Mouse (Mus musculus) layer of hippocampus, postnatal 36 days (tissue): ENCODE measurements at regions not wholly inside any gene's neighbourhood (a gene's known extent, or its start where the extent isn't known, plus 50 kb on each side); places are given as distances from the start of the nearest gene placed in this dataset.

ENCODE experiments used
- DNase-seq, 2 experiments: peaks; one replicate each; pipeline ENCODE4 v3.0.0; 2022

DNA sequence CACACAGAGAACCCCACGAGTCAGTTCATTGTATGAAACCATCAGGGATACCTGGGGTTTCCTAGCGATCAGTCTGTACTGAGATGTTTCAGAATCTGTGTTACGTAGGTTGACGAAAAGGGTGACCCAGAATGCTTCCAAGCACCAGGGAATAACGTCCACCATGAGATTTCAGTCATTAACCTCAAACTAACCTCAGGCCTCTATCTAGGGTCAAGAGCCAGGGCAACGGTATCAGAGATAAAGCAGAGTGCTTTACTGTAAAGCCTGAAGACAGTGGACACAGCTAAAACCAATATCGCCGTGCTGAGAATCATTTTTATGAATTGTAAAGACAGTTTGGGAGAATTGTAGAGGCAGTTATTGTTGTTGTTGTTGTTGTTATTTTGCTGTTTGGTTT lies 52.9 kb upstream of the Errfi1 start:
- DNase-seq, result no peak

DNA sequence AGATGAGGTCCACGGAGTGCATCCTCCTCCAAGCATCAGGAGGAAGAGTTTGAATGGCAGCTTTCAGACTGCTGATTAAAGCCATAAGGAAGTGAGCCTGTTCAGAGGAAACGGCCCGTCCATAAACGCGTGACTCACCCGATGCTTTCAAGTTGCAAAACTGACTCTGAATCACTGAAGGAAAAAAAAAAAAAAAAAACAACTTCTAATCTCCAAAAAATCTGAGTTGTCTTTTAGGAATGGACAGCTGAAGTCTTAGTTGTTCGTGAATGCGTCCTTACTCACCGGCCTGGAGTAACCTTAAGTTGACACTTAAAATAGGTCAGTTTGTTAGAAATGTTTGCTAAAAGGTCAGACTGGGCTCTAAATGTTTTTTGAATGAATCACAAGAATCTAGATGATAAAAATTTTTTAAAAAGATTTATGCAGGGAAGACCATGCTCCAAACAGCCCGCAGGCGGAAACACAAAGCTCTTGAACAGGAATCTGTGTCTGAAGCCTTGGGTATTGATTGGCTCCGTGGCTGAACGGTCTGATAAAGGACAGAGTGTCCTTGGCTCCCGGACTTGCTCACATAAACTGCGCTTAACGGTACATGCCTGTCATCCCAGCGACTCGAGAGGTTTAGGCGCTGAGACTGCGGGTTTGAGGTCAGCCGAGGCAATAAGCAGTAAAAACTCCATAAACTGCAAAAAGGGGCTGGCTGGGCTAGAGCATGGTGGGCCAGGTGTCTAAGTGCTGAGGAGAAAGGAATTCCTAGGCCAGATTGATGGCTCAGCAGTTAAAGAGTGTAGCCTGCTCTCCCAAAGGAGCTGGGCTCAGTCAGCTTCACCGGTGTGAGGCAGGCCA lies 53.9 kb upstream of the Errfi1 start:
- no peak for DNase-seq

DNA sequence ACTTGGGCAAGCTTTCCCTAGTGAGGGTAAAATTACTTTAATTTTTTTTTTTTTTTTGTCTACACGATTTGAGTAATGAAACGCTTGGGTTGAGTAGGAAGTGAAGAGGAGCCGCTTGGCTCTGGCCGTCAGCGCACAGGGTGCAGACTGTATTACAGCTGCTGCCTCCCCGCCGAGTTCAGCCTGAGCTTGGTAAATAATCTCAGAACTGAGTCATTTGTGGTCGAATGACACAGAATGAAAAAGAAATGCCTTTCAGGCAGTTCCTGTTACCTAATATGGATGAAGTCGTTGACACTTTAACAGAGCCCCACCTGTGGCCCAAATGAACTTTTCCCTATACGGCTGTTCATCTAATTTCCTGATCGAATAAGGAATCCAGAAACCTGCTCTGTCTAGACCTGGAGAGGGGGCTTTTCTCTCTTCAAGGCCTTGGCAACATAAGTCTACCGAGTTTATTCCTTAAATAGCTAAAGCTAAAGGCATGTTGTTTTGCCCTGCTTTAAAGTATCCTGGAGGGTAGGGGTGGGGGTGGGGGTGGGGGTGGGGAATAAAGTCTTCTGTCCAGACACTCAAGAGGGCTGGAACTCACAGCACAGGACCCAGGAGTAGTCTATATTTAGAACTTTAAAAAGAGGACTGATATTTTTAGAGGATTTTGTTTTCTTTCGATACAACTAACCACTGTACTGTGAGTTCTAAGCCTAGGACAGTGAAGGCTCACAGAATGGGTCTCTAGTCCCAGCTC lies 54.8 kb upstream of the Errfi1 start:
- peak in 1 of 2 experiments; percentile 36 for DNase-seq

DNA sequence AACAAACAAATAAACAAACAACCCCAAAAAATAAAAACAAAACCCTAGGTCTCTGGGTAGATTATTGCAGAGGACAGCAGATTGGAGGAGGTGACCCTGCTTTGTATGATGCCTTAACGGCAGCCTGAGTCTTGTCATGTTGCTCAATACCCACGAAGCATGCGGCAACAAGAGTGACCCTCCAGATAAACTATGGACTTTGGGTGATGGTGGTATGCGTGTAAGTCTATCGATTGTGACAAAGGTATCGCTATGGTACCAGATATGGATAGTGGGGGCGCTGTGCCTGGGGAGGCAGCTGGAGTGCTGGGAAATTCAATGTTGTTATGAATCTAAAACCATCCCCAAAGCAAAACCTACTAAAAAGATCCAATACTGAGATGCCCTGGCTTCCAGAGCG lies 55.4 kb upstream of the Errfi1 start:
- no peak for DNase-seq

DNA sequence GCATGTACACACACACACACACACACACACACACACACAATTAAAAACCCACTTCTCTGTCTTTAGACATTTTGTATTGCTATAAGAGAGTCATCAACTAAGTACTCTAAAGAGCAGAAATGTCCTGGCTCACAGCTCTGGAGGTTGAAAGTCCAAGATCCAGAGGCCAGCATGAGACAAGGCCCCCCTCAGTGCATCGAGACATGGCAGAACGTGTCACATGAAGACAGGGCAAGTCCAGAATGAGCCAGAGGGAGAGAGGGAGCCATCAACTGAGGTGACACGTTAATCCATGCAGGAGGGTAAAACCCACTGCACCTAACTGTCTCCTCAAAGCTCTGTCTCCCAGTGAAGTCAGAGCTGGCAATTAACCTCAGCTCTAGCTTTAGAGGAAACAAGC lies 56.7 kb upstream of the Errfi1 start:
- DNase-seq, result no peak

DNA sequence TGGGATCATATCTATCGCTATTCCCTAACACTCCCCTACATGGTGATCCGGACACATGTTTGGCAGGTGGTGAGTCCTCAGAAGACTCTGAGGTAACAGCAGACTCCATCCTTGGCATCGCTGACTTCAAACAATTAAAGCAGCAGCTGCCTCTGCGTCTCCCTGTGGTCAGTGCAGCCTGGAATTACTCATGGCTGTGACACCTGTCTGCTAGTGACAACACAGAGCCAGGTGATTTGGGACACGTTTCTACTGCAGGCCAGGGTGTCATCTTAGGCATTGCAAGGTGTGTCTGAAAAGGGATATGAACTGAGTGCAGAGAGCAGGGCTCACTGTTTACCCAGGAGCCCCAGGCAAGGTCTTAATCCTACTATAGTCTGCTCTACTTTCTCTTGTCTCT lies 58.8 kb upstream of the Errfi1 start:
- no peak for DNase-seq

DNA sequence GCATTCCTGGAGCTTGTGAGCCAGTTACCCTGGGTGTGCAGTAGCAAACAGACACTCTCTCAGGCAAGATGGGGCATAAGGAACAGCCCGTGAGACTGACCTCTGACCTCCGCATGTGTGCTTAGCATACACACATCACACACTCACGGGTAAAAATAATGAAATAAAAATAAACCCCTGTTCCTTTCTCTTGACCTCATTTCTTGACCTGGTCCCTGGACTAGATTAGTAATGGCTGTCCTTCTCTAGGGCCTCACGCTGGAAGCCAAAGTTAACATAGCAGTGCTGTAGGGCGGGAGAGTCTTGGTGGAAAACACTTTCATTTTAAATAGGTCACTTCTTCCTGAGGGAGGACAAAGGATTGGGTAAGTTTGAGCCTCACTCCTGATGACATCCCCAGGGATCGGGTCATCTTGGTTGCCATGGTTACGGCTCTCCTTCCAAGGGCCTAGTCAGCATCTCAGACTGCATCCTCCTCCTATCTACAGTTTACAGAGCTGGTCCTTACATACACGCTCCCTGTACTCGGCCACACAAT lies 59.4 kb upstream of the Errfi1 start:
- DNase-seq, result no peak

DNA sequence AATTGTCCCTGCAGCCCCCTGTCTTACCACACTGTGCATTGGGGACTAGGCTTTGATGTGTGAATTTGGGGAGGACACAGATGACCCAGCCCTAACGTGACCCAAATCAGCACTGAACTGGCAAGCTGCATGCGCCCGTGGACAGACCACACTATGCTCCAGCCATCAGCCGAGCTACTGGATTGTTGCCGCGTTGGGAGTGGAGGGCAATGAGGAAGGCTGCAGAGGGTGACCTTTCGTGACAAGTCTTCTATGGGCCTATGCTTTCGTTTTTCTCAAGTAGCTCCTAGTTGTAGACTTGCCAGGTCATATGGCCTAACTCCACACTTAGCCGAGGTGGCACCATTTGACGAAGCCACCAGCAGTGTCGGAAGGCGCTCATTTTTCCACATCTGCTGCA lies 60.6 kb upstream of the Errfi1 start:
- DNase-seq, result no peak

DNA sequence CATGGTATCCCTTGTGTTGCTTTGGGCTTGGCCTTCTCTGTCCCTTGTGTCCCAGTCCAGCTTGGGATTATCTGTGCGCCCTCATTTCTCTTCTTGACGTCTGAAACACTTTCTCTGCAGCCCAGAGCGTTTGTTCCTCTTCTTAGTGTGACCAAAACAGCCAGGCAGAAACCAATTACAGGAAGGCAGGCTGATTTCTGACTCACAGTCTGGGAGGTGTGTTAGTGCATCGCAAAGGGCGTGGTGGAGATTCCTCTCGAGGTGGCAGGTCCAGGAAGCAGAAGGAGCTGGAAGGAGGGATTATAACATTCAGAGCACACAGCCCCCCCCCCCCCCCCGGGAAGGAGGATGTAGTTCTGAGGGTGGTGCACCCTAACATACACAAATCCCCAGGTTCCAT lies 64.6 kb upstream of the Errfi1 start:
- no peak for DNase-seq

DNA sequence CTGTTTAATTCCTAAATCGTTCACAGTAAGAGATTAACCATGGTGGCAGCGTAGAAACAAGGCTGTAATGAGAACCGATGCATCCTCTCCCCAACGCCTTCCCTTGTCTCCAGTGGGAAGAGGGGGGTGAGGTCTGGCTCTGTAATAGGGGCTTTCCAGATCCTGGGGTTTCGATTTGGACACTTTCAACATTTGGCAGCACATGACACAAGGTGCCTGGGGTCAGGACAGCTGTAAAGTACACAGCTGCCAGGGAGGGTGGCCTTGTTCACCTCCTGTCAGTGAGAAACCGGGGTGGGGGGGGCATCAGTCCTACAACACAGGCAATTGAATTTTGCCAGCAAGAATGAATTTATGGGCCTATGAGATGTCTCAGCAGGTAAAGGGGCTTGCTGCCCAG lies 66.6 kb upstream of the Errfi1 start:
- DNase-seq, result no peak

DNA sequence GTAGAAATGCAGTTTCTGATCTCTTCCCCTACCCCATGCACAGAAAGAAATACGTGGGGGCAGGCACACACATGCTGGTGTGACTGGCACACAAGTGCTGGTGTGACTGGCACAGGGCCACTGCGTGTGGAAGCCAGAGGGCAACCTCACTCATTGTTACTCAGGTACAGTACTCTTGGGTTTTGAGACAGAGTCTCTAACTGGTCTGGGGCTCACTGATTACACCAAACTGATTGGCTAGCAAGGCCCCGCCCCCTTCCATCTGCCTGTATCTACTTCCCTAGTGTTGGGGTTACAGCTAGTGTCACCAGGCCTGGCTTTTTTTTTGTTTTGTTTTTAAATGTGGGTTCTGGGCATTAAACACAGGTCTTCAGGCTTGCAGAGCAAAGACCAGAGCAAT lies 67.1 kb upstream of the Errfi1 start:
- DNase-seq, result no peak

DNA sequence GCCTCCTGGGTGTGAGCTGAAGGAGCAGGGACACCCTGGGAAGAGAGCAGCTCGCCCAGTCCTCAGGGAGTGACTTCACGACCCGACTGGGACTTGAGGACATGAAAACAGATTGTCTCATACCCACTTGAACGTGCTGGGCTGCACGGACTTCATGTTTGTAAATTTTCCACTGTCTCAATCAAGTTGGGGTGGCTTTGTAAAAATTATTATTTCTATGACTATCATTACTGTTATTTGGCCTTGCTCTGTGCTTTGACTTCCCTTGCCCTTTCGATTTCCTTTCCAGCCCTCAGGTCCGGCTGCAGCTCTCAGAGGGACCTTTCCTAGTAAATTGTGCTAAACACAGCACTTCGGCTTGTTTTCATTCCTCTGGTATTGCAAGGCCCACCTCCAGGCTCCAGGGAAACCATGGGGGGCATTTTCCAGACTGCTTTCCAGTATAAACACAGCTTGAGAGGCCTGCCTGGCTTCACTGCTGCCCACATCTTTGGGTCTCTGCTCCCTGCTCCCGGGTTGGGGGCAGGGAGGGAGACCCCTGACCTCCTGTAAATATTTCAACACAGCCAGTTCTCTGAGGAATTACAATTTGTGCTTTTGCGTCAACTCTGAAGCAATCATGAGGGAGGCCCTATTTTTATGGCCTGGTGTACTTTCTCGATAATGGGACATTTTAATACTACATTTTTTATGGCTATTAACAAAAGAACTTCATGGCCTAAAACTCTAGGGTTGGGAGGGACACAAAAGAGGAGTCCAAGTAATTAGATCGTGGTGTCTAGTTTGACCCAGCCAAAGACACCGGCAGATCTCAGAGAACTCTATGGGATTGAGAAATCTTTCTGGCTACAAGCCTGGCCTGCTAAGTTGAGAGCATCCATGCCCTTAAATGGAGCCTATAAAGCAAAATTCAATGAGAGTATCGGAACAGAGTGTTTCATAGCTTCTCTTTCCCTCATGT lies 68.9 kb upstream of the Errfi1 start:
- DNase-seq, result no peak

DNA sequence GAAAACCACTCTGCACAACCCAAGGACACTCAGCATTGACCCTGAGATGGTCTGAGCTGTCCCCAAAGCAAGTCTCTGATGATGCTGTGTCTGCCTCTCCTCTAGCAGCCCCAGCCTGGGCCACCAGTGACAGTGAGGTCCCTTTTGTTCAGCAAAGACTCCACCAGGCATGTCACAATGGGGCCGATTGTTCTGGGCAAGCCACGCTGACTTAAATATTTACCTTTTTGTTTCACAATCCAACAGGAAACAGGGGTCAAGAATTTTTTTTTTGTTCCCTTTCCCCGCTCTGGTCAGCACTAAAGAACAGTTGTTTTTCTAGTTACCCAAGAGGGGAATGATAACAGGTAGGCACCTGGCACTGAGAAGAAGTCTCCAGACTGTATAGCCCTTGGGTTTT lies 72.4 kb upstream of the Errfi1 start:
- DNase-seq, result no peak

DNA sequence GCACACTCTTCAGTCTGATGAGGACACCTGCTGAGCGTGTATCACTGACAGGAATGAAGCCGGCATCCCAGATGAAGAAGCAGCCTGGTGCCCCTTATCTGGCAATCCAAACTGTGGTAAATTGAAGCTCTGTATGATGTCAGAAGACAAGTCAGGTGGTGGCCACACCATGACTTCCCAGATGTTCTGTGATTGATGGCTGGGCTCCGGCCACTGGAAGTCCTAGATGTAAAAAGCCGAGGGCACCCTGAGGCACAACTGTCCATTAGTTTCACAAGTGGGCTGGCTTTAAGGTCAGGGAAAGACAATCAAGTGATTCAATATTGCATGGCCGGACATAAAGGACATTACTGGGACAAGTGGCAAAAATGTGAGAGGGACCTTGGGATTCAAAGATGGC lies 74.4 kb upstream of the Errfi1 start:
- no peak for DNase-seq

DNA sequence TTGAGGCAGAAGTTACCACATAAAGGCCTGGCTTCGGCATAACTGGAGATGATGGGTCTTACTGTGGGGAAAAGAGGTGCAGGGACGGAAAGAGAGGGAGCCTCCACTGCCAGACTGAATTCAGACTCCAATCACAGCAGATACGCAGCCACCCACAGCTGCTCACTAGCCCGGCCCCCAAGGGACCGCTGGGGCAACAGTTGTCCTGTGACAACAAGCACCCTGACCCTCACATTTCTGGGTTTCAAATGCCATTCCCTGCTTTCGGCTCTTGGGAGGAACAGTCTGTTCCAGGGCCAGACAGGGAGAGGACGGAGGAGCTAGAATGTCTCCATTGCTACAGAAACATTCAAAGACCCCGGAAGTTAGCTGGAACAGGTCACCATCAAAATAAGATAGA lies 75.0 kb upstream of the Errfi1 start:
- DNase-seq, result no peak

DNA sequence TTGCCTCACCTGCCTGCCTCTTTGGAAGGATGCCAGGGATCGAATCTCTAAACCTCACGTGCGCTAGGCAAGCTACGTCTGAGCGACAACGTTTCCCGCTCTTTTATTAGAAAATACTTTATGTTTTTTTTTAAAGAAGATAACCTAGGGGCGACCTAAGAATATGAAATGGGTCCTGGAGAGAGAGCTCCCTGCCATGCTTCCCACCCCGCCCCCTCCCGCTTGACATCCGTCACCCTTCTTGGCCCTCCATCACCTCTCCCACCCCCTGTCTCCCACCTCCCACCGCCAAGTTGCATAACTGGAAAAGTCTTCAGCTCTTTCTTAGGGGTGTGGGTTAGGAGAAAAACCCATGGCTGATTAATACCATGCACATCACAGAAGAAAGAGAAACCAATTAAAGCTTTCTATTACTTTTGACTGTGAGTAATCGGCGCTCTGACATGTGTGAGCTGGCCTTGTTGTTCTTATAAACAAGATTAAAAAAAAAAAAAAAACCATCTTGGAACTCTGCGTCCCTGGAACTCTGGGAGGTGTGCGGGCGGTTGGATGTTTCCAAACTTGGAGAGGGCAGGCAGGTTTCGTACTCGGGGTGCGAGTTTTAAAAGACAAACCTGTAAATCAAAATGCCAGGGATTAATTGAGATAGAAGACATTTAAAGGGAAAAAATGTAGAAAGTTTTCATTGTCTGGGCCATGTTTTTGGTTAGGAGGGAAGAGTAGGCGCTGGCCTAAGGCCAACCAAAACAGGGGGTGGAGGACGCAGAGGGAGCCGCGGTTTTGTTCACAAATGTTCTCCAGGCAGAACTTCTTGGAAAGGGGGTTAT lies 77.8 kb upstream of the Errfi1 start:
- DNase-seq, result peak in 1 of 2 experiments; percentile 34

DNA sequence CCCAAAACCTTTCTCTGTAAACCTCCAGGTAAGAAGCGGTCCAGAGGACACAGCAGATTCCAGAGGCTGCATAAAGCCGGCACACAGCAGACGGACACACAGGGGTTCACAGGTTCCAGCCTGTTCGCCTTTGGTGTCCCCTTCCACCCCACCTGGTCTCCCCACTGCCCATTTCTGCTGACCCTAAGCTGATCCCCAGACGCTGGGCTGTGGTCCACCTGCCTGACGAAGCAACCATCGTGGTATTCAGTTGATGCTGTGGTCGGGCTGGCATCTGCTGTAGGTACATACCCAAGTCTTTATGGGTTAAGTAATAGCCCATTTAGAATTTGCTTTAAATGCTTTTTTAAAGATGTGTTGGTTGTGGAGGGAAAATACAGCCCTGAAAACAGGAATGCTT lies 78.4 kb upstream of the Errfi1 start:
- DNase-seq, result no peak

DNA sequence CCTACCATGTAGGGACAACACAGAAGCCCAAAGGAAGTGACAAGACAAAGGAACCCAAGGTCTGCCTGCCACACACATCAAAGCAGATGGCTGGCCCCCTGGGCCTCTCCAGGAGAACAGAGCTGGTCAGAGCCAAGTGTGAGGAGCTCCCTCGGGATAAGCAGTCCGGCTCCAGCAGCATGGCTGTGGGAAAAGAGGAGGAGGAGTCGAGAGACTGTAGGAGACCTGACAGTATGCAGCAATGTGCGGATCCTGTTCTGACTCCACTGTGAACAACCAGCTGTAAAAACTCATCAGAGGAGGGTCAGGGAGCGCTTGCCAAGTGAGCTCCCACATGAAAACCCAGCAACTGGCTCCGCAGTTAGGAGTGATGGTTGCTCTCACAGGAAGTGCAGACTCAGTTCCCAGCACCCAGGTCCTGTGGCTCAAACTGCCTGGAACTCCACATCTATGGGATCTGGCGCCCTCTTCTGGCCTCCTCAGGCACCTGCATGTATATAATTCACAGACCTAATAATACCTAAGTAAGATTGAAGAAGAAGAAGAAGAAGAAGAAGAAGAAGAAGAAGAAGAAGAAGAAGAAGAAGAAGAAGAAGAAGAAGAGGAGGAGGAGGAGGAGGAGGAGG lies 79.3 kb upstream of the Errfi1 start:
- DNase-seq, result no peak

DNA sequence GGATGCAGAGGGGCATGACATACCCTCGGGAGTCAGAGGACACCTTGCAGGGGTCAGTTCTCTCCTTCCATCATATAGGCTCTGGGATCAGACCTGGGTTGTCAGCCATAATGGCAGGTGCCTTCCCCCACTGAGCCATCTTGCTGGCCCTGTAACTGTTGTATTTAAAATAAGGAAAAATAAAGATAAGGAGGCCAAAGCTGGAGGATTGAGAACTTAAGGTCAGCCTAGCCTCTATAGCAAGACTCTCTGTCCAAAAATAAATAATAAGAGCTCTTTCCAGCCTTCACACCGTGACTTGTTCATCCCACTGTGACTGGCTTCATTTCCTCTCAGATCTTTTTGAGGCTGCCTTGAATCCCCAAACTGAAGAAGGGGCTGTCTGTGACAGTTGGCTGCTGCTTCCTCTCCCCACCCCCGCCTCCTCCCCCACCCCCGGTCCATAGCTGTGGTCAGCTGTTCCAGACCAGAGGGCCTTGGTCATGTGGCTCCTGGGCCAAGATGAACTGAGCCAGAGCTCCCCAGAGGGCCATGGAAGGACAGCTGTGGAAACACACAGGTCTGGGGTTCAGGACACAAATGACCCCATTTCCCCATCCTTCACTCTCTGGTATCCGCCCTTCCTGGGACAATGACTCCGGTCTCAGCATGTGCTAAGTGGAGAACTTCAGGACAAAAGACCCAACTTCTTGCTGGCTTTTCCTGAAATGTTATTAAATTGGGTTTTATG lies 81.6 kb upstream of the Errfi1 start:
- DNase-seq, result no peak

DNA sequence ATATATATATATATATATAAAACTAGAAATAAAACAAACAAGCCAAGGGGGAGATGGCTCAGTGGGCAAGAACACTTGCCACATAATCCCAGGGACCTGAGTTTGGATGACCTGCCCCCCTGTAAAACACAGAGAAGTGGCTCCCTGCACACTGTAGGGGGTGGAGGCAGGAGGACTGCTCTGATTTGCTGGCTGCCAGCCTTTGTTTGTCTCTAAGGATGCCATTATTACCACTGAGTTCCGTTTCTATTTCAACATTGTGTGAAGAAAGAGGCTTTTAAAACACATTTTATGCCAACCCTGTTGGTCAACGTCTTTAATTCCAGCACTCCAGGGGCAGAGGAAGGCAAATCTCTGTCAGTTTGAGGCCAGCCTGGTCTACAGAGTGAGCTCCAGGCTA lies 82.2 kb upstream of the Errfi1 start:
- no peak for DNase-seq

DNA sequence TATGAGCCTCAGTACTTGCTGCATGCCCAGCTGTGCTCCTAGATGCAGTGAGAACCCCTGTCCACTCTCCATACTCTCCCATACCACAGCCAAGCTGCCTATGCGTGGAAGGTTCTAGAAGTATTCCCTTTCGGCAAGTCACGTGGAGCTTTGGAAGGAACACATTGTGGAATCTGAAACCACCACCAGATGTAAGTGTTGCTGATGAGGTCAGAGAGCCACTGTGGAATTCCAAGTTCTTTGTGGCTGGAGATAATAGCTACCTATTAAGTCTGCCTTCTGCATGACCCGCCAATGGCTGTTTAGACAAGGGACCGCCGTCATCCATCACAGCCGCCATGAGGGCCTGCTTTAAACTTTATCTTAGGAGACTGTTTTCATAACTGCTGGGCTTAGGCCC lies 84.7 kb upstream of the Errfi1 start:
- DNase-seq, result no peak
